Mouse (Mus musculus) myocyte (in vitro differentiated cells): Measurements from ENCODE around the gene Ddx18.

Experiments
- CEBPB ChIP-seq: IDR thresholded peaks from 2 replicates; pipeline ENCODE4 v1.6.1; 2011; ENCODE audit warnings: mild to moderate bottlenecking, moderate library complexity; ENCODE audit not compliant: poor library complexity, insufficient read depth, severe bottlenecking
- E2F4 ChIP-seq: IDR thresholded peaks from one replicate; pipeline ENCODE4 v1.6.1; 2011; ENCODE audit warnings: mild to moderate bottlenecking, control low read depth, moderate library complexity; ENCODE audit not compliant: insufficient read depth
- MAX ChIP-seq: IDR thresholded peaks from one replicate; pipeline ENCODE4 v1.6.1; 2011; ENCODE audit warnings: low read depth, mild to moderate bottlenecking, control low read depth
- MYOD1 ChIP-seq, 3 experiments: IDR thresholded peaks; one replicate each; pipeline ENCODE4 v1.6.1; 2011; ENCODE audit warnings: control low read depth in 2 of 3, low read depth in 2 of 3, mild to moderate bottlenecking in 2 of 3, moderate library complexity in 1 of 3; ENCODE audit not compliant: insufficient read length in 2 of 3, control insufficient read depth in 1 of 3
- MYOG ChIP-seq, 3 experiments: IDR thresholded peaks; one replicate each; pipeline ENCODE4 v1.6.1; 2011; ENCODE audit warnings: control low read depth in 2 of 3, low read depth in 2 of 3, mild to moderate bottlenecking in 2 of 3; ENCODE audit not compliant: insufficient read length in 2 of 3, control insufficient read depth in 1 of 3, insufficient read depth in 1 of 3
- POLR2A ChIP-seq: IDR thresholded peaks from one replicate; pipeline ENCODE4 v1.6.1; 2011; ENCODE audit warnings: low read depth, mild to moderate bottlenecking, control low read depth, moderate library complexity; ENCODE audit not compliant: insufficient read length
- POLR2AphosphoS2 ChIP-seq: IDR thresholded peaks from one replicate; pipeline ENCODE4 v1.6.1; 2011; ENCODE audit warnings: low read depth, control low read depth; ENCODE audit not compliant: insufficient read length
- TCF12 ChIP-seq: IDR thresholded peaks from one replicate; pipeline ENCODE4 v1.6.1; 2011; ENCODE audit warnings: mild to moderate bottlenecking, control low read depth; ENCODE audit not compliant: poor library complexity, insufficient read depth, severe bottlenecking
- USF1 ChIP-seq: IDR thresholded peaks from one replicate; pipeline ENCODE4 v1.6.1; 2011; ENCODE audit warnings: low read depth, mild to moderate bottlenecking, control low read depth, moderate library complexity

DNA sequence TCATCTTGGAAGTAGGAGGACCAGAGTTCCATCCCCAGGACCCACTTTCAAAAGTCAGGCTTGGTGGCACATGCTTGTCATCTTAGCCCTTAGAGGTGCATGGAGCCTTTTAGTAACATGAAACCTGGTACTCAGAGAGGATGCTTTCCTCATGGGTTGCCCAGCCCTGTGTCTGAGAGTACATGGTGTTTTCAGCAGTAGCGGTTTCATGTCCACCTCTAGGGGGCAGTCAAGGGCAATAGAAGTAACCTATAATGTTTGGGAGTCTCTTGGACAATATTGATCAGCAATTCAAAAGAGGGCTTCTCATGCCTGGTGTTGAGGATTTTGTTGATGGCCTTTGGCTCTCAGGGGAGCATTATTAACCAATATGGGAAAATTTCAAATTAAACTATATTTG, 33.3 kb upstream of the Ddx18 start:
- TF ChIP-seq POLR2A (no peak), MYOG (IDR thresholded peaks at IDR 0.05; ENCODE audit: control insufficient read depth in 1 of 3, insufficient read depth in 1 of 3, insufficient read length in 2 of 3, low read depth in 2 of 3) (no peak), MAX (no peak), E2F4 (no peak), USF1 (no peak), POLR2AphosphoS2 (no peak), TCF12 (no peak), CEBPB (no peak), MYOD1 (IDR thresholded peaks at IDR 0.05; ENCODE audit: control insufficient read depth in 1 of 3, insufficient read length in 2 of 3, low read depth in 2 of 3) (no peak)
